Mouse (Mus musculus) embryonic facial prominence, embryonic 14.5 days (tissue): ENCODE results near the gene Sbf2. TPM values are rescaled to one million over a fixed set of nuclear protein-coding genes. Genes with fewer than 3 reads are reported as not detected.
A peak's percentile ranks its signal among the peaks of the same experiment; 100 is the strongest.

Experiments
- ATAC-seq: fragments of 200-750 bp; cut with Nextera tagmentation; 2 replicates; pipeline ENCODE4 v1.8.0; 2017; ENCODE audit warnings: low read depth, moderate number of reproducible peaks, moderate TSS enrichment
- DNase-seq: peaks from one replicate; pipeline ENCODE4 v3.0.0-alpha.2; 2015; ENCODE audit warnings: low spot score
- H3K27ac ChIP-seq: fragments of 300-500 bp; sonication (generic); replicated peaks from 2 replicates; pipeline ENCODE4 v1.5.1; 2014; ENCODE audit warnings: low read depth, mild to moderate bottlenecking, low read length, moderate library complexity
- H3K27me3 ChIP-seq: fragments of 300-500 bp; sonication (generic); replicated peaks from 2 replicates; pipeline ENCODE4 v1.6.1; 2014; ENCODE audit warnings: low read length; ENCODE audit not compliant: control insufficient read depth, insufficient read depth
- H3K36me3 ChIP-seq: fragments of 300-500 bp; sonication (generic); 2 replicates; pipeline ENCODE4 v1.6.1; 2014; ENCODE audit warnings: low read length, mixed read lengths; ENCODE audit not compliant: control insufficient read depth, insufficient read depth
- H3K4me1 ChIP-seq: fragments of 300-500 bp; sonication (generic); 2 replicates; pipeline ENCODE4 v1.6.1; 2014; ENCODE audit warnings: antibody characterized with exemption, low read length; ENCODE audit not compliant: control insufficient read depth, insufficient read depth
- H3K4me2 ChIP-seq: fragments of 300-500 bp; sonication (generic); 2 replicates; pipeline ENCODE4 v1.6.1; 2014; ENCODE audit warnings: low read depth, mild to moderate bottlenecking, low read length, moderate library complexity, mixed read lengths
- H3K4me3 ChIP-seq: fragments of 300-500 bp; sonication (generic); 2 replicates; pipeline ENCODE4 v1.5.1; 2014; ENCODE audit warnings: low read depth, mild to moderate bottlenecking, low read length
- H3K9ac ChIP-seq: fragments of 300-500 bp; sonication (generic); 2 replicates; pipeline ENCODE4 v1.6.1; 2014; ENCODE audit warnings: low read depth, mild to moderate bottlenecking, low read length, moderate library complexity, mixed read lengths
- H3K9me3 ChIP-seq: fragments of 300-500 bp; sonication (generic); 2 replicates; pipeline ENCODE4 v1.6.1; 2016; ENCODE audit warnings: low read length; ENCODE audit not compliant: control insufficient read depth
- WGBS: fragments of 180-500 bp; shearing (Covaris S2); extraction: QIAGEN DNeasy Blood & Tissue Kit; methylation state at CpG from one replicate; pipeline ENCODE4 v1.1.7; 2014; 5-methylcytosine and 5-hydroxymethylcytosine counted together
- polyA plus RNA-seq: library from polyadenylated mRNA; unstranded; fragments of >200 nt; fragmentation: Nextera tagmentation; extraction: Ambion mirVana; gene quantifications from 2 replicates; pipeline ENCODE4 v1.2.1, GENCODE M21; 2014

Gene Sbf2
- polyA plus RNA-seq, 1 experiment from 2014 or later, result 24.8 TPM

DNA sequence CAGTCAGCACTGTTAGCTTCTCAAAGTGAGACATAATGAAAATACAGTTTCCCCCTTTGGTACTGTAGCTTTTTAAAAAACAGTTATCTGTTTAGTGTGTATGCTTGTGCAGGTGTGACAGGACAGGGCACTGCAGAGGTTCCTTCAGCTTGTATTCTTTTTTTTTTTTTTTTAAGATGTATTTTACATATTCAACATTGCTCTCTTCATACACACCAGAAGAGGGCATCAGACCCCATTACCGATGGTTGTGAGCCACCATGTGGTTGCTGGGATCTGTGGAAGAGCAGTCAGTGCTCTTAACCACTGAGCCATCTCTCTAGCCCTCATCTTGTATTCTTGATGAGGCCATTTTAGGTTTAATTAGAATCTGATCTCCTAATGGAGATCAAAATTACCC, 289.9 kb downstream of the Sbf2 start:
- H3K36me3 ChIP-seq, result peaks cover 77% of the 10 kb centered on the region
- no peaks in the 10 kb centered on the region for H3K9me3 ChIP-seq
- 97% methylated on average over 1 of the region's 1 CpGs for WGBS
- no peak overlapping the region for H3K4me2 ChIP-seq
- no peak overlapping the region for H3K27ac ChIP-seq
- no peaks in the 10 kb centered on the region for H3K27me3 ChIP-seq
- DNase-seq (no peak), ATAC-seq (no peak)
- no peak overlapping the region for H3K4me3 ChIP-seq
- H3K4me1 ChIP-seq, result no peaks in the 10 kb centered on the region
- no peak overlapping the region for H3K9ac ChIP-seq

DNA sequence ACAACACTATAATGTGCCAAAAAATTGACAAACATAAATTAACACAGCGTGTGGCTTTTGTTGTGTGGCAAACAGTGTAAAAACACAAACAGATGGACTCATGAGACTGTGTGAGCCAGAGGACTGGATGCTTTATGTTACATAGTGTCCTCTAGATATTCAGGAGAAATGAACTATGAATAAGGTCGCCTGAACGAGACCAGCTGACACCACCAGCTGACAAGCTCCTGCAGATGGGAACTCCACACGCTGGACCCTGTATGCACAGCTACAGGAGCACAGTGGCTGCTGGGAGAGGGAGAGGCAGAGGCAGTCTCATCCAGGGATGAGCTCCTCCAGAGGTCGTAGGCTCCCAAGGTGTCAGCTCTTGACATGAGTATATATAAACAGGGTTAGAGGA, 293.6 kb downstream of the Sbf2 start:
- ATAC-seq (no peak), DNase-seq (no peak)
- no peaks in the 10 kb centered on the region for H3K9me3 ChIP-seq
- H3K27me3 ChIP-seq, result no peaks in the 10 kb centered on the region
- no peak overlapping the region for H3K4me3 ChIP-seq
- 71% methylated on average over 5 of the region's 5 CpGs for WGBS
- no peak overlapping the region for H3K4me2 ChIP-seq
- H3K9ac ChIP-seq, result no peak overlapping the region
- no peak overlapping the region for H3K27ac ChIP-seq
- no peaks in the 10 kb centered on the region for H3K4me1 ChIP-seq
- H3K36me3 ChIP-seq, result peaks cover 49% of the 10 kb centered on the region

DNA sequence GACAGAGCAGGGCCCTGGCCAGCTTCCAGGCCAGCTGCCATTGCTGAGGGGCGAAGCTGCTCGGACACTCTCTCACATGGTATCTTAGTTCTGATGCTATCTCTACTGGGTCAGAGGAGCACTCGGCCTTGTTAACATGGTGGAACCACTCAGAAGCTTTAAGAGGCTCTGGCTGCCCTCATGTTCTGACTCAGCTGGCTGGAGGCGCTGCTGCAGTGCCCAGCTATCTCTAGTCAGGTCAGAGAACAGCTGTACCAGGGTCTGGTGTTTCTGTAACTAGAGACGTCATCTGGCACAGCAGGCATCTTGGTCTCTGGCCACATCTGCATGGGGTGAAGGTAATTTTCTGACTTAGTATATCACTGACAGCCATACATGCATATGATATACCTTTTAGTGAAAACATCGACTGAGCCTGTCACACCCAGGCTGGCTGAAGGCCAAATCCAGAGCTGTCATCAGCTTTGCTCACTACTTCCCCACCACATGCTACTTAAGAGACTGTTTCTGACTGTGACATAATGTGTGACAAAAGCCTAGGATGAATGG, 295.7 kb downstream of the Sbf2 start:
- Histone ChIP-seq H3K4me2 (no peak overlapping the region), H3K36me3 (peaks cover 37% of the 10 kb centered on the region), H3K4me1 (no peaks in the 10 kb centered on the region), H3K9ac (no peak overlapping the region), H3K9me3 (no peaks in the 10 kb centered on the region), H3K27ac (no peak overlapping the region), H3K4me3 (no peak overlapping the region), H3K27me3 (no peaks in the 10 kb centered on the region)
- WGBS, result 62% methylated on average over 6 of the region's 6 CpGs
- peak; percentile 39 for DNase-seq
- ATAC-seq, result peak; percentile 33; the same call in 1 of the 2 replicates

DNA sequence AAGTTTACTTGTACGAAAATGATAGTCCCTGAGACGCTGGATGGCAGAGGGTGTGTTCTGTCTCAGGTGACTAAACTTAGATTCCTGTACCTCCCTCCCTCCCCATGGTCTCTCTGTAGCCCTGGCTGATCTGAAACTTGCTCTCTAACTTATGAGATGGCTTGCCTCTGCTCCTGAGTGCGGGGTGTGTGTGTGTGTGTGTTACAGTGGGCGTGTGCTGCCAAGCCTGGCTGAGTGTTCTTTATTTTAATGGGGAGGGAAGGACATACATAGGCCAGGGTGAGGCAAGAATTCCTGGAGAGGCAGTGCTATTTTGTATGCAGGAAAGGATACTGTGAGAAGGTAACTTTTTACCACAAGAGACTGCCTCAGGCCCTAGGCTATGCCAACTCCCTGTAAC, 297.3 kb downstream of the Sbf2 start:
- DNase-seq (no peak), ATAC-seq (no peak)
- no peak overlapping the region for H3K4me2 ChIP-seq
- WGBS, result 83% methylated on average over 4 of the region's 4 CpGs
- H3K27me3 ChIP-seq, result no peaks in the 10 kb centered on the region
- H3K36me3 ChIP-seq, result peaks cover 39% of the 10 kb centered on the region
- no peaks in the 10 kb centered on the region for H3K9me3 ChIP-seq
- no peak overlapping the region for H3K4me3 ChIP-seq
- H3K4me1 ChIP-seq, result no peaks in the 10 kb centered on the region
- H3K9ac ChIP-seq, result no peak overlapping the region
- H3K27ac ChIP-seq, result no peak overlapping the region

DNA sequence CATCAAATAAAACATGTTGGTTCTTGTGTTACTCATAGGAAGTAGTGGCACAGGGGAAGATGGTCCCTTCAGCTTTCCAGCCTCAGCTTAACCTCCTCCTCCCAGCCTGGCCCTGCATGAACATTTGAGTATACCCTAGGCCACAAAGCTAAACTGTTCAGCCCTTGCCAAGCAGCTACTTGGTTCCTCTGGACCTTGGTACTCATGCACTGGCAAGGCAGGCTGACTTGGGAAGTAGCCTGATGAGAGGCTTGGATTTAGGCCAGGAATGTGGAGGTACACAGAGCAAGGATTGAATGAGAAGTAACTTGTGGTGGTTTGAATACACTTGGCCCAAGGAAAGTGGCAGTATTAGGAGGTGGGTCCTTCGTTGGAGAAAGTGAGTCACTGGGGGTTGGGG, 299.4 kb downstream of the Sbf2 start:
- no peak for DNase-seq

DNA sequence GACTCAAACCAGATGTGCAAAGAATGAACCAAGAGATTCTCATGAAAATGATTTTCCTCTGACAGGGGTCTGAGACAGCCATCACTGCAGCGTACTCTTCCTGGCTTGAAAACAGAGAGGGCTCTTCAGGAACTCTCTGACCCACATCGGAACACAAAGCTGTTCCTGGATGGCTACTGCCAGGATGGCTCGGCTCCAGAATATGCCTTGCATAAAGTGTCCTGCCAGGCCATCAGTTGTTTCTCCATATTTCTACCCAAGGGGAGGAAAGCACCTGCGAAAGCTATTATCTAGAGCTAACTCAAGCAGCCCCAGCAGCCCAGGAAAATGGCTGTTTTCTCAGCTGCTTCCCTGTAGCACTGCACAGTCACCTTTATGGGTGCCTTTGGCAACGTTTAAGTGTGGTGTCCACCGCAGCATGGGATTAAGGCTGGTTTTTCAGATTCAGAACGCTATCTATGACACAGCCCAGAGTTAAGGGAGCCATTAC, 300.3 kb downstream of the Sbf2 start:
- Histone ChIP-seq H3K9ac (no peak overlapping the region), H3K27me3 (no peaks in the 10 kb centered on the region), H3K4me2 (no peak overlapping the region), H3K9me3 (no peaks in the 10 kb centered on the region), H3K4me1 (no peaks in the 10 kb centered on the region), H3K36me3 (peaks cover 55% of the 10 kb centered on the region), H3K27ac (no peak overlapping the region), H3K4me3 (no peak overlapping the region)
- ATAC-seq (no peak), DNase-seq (no peak)
- 80% methylated on average over 7 of the region's 7 CpGs for WGBS

More for the DNA sequence above, 299.4 kb downstream of the Sbf2 start:
- no peak overlapping the region for H3K9ac ChIP-seq
- no peaks in the 10 kb centered on the region for H3K9me3 ChIP-seq
- H3K27ac ChIP-seq, result no peak overlapping the region
- no peaks in the 10 kb centered on the region for H3K4me1 ChIP-seq
- 100% methylated on average over 1 of the region's 1 CpGs for WGBS
- ATAC-seq, result no peak
- peaks cover 46% of the 10 kb centered on the region for H3K36me3 ChIP-seq
- no peaks in the 10 kb centered on the region for H3K27me3 ChIP-seq
- no peak overlapping the region for H3K4me3 ChIP-seq
- H3K4me2 ChIP-seq, result no peak overlapping the region

DNA sequence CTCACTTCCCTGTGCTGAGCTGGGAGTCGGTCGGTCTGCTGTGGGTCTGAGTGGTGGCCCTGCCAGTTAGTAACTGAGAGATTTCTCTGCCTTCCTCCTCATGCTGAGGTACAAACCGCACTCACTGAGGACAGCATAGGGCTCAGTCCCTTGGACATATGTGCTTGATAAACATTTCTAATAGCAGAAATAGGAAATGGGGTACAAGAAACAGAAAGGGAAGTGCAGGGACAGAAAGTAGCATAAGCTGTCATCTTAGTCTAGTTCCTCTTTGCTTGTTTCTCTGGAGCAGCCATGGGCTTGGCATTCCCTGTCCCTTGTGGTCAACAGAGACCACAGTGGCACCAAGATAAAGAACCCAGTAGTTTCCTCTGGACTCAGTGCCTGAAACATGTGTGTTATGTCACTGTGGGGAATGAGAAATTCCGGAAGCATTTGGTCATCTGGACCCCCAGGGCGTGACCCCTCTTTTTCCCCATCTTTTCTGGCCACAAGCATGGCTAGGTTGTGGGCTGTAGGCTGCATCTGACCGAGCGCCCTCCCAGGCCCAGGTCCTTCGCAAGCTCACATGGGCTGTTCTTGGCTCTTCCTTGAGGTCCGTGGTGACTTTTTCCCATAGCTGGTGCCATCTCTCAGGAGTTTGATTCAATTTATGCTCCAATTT, 301.2 kb downstream of the Sbf2 start:
- Histone ChIP-seq H3K27me3 (no peaks in the 10 kb centered on the region), H3K9ac (no peak overlapping the region), H3K36me3 (peaks cover 64% of the 10 kb centered on the region), H3K4me2 (no peak overlapping the region), H3K9me3 (no peaks in the 10 kb centered on the region), H3K4me1 (no peaks in the 10 kb centered on the region), H3K4me3 (no peak overlapping the region), H3K27ac (no peak overlapping the region)
- 91% methylated on average over 9 of the region's 9 CpGs for WGBS
- no peak for ATAC-seq
- no peak for DNase-seq

DNA sequence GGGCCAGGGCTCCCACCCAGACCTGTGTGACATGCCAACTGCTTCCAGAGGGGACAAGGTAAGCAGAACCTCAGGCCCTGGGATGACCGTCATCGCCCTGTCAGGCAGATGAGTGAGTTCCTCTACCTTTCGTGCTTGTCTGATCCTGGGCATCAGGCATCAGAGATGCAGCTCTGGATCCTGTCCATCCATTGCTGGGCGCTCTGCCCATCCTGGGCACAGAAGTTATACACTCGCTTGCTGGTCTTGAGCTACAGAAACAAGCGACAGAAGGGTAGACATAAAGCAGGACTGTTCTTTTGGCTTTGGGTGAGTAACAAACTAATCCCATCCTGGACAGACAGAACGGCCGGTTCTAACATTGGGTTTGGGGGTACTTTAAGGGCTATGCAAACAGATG, 305.5 kb downstream of the Sbf2 start:
- WGBS, result 93% methylated on average over 8 of the region's 8 CpGs
- Histone ChIP-seq H3K9ac (no peak overlapping the region), H3K36me3 (peaks cover 60% of the 10 kb centered on the region), H3K9me3 (no peaks in the 10 kb centered on the region), H3K4me3 (no peak overlapping the region), H3K27ac (no peak overlapping the region), H3K27me3 (no peaks in the 10 kb centered on the region), H3K4me2 (no peak overlapping the region), H3K4me1 (no peaks in the 10 kb centered on the region)
- DNase-seq, result no peak
- ATAC-seq, result no peak

DNA sequence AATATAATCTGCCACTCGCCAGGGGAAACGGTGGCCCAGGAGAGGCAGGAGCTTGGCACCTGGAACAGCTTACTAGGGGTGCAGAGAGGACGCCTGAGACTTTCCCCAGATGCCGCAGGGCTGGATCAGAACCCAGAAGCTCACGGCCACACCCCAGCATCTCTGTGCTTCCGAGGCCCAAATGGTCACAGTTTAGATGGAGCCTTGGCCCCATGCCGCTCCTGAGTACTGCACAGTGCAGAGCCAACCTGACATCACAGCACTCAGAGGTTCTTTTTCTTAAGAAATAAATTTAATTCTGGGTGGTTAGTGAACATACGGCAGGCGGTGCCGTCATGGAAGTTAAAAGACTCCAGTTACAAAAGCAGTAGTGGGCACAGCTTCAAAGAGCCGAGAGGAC, 307.0 kb downstream of the Sbf2 start:
- WGBS, result 75% methylated on average over 11 of the region's 11 CpGs

More for the DNA sequence above, 307.0 kb downstream of the Sbf2 start:
- Histone ChIP-seq H3K4me2 (no peak overlapping the region), H3K36me3 (peaks cover 50% of the 10 kb centered on the region), H3K4me3 (no peak overlapping the region), H3K4me1 (no peaks in the 10 kb centered on the region), H3K9me3 (no peaks in the 10 kb centered on the region), H3K27me3 (no peaks in the 10 kb centered on the region), H3K9ac (no peak overlapping the region), H3K27ac (no peak overlapping the region)
- no peak for ATAC-seq
- no peak for DNase-seq
